Mouse (Mus musculus) megakaryocyte, embryonic 14.5 days (primary cell): ENCODE measurements around the gene Jmjd8.

ENCODE experiments used
- FLI1 ChIP-seq: IDR thresholded peaks from 2 replicates; pipeline ENCODE4 v1.6.1; 2012; ENCODE audit warnings: low read length, inconsistent platforms, mixed read lengths
- GATA1 ChIP-seq: IDR thresholded peaks from 3 replicates; pipeline ENCODE4 v1.6.1; 2012; ENCODE audit warnings: mixed read lengths, low read length, inconsistent platforms, borderline replicate concordance

GRCm38 (mm10) chr17:25828712-25829557 lies at the start of gene Jmjd8:
- TF ChIP-seq GATA1, result no peak
- TF ChIP-seq FLI1, result no peak
